Comparison of ENCODE assay signal across 21 mouse cellular contexts in genomic region chr10:83248036-83248435, GRCm38 (mm10).
"Had no signal": no experiment of that assay in that cellular context is flagged by ENCODE, and none has a peak within 500 bp of the region (broad histone marks: within the 10 kb centered on the region; RNA-seq: fewer than 3 reads in every experiment).

No protein-coding gene starts in this region.

- H3K36me3 ChIP-seq: midbrain, embryonic 10.5 days; midbrain, embryonic 13.5 days; midbrain, embryonic 15.5 days; neural tube, embryonic 13.5 days; neural tube, embryonic 15.5 days; stomach, embryonic 15.5 days had no signal

- DNase-seq: lung, adult 18-20 months; lung, embryonic 14.5 days; lung, postnatal 10 days; lung, postnatal 4 days; retina, postnatal 1 day; right cerebral cortex, adult 18-20 months; right cerebral cortex, postnatal 25 days; right cerebral cortex, postnatal 4 days; spleen, adult 18-20 months; thymus, adult 2 months; thymus, postnatal 25 days; thymus, postnatal 4 days had no signal

- H3K4me1 ChIP-seq: stomach, embryonic 15.5 days had no signal

- H3K27me3 ChIP-seq: midbrain, embryonic 13.5 days; midbrain, embryonic 15.5 days; neural tube, embryonic 13.5 days; neural tube, embryonic 15.5 days; stomach, embryonic 15.5 days had no signal

- H3K4me3 ChIP-seq: midbrain, embryonic 10.5 days; midbrain, embryonic 13.5 days; midbrain, embryonic 15.5 days; myocyte; neural tube, embryonic 13.5 days; neural tube, embryonic 15.5 days; stomach, embryonic 15.5 days had no signal

- H3K9me3 ChIP-seq: midbrain, embryonic 10.5 days; midbrain, embryonic 13.5 days; midbrain, embryonic 15.5 days; neural tube, embryonic 13.5 days; neural tube, embryonic 15.5 days; stomach, embryonic 15.5 days had no signal

- H3K27ac ChIP-seq: liver, embryonic 14.5 days; midbrain, embryonic 10.5 days; midbrain, embryonic 13.5 days; midbrain, embryonic 15.5 days; neural tube, embryonic 13.5 days; neural tube, embryonic 15.5 days; stomach, embryonic 15.5 days; stomach, postnatal 0 days had no signal
